Mouse (Mus musculus) forebrain, embryonic 11.5 days (tissue): ENCODE measurements at regions not wholly inside any gene's neighbourhood (a gene's known extent, or its start where the extent isn't known, plus 50 kb on each side); places are given as distances from the start of the nearest gene placed in this dataset.
A peak's percentile ranks its signal among the peaks of the same experiment; 100 is the strongest.

Experiments used
- ATAC-seq: fragments of 200-750 bp; cut with Nextera tagmentation; replicated peaks from 2 replicates; pipeline ENCODE4 v1.8.0; 2017; ENCODE audit warnings: moderate TSS enrichment; ENCODE audit not compliant: low FRiP score
- DNase-seq: peaks from one replicate; pipeline ENCODE4 v3.0.0-alpha.2; 2017; ENCODE audit warnings: low spot score
- H3K27ac ChIP-seq: fragments of 300-500 bp; sonication (generic); 2 replicates; pipeline ENCODE4 v1.5.1; 2014; ENCODE audit warnings: low read depth, low read length
- H3K27me3 ChIP-seq: fragments of 300-500 bp; sonication (generic); 2 replicates; pipeline ENCODE4 v1.6.1; 2014; ENCODE audit warnings: mild to moderate bottlenecking, low read length, mixed read lengths; ENCODE audit not compliant: control insufficient read depth, insufficient read depth
- H3K36me3 ChIP-seq: fragments of 300-500 bp; sonication (generic); 2 replicates; pipeline ENCODE4 v1.6.1; 2014; ENCODE audit warnings: mild to moderate bottlenecking, low read length, moderate library complexity, mixed read lengths; ENCODE audit not compliant: control insufficient read depth, insufficient read depth
- H3K4me1 ChIP-seq: fragments of 300-500 bp; sonication (generic); replicated peaks from 2 replicates; pipeline ENCODE4 v1.6.1; 2014; ENCODE audit warnings: low read length, mixed read lengths; ENCODE audit not compliant: control insufficient read depth, insufficient read depth
- H3K4me2 ChIP-seq: fragments of 300-500 bp; sonication (generic); 2 replicates; pipeline ENCODE4 v1.6.1; 2014; ENCODE audit warnings: low read depth, mild to moderate bottlenecking, low read length, moderate library complexity, mixed read lengths; ENCODE audit not compliant: severe bottlenecking
- H3K4me3 ChIP-seq: fragments of 300-500 bp; sonication (generic); 2 replicates; pipeline ENCODE4 v1.5.1; 2014; ENCODE audit warnings: low read depth, low read length
- H3K9ac ChIP-seq: fragments of 300-500 bp; sonication (generic); 2 replicates; pipeline ENCODE4 v1.6.1; 2014; ENCODE audit warnings: low read length
- H3K9me3 ChIP-seq: fragments of 300-500 bp; sonication (generic); 2 replicates; pipeline ENCODE4 v1.6.1; 2016; ENCODE audit warnings: low read length, mixed read lengths; ENCODE audit not compliant: control insufficient read depth
- WGBS: fragments of 180-500 bp; shearing (Covaris S2); extraction: QIAGEN DNeasy Blood & Tissue Kit; methylation state at CpG from one replicate; pipeline ENCODE4 v1.1.7; 2014; 5-methylcytosine and 5-hydroxymethylcytosine counted together

DNA sequence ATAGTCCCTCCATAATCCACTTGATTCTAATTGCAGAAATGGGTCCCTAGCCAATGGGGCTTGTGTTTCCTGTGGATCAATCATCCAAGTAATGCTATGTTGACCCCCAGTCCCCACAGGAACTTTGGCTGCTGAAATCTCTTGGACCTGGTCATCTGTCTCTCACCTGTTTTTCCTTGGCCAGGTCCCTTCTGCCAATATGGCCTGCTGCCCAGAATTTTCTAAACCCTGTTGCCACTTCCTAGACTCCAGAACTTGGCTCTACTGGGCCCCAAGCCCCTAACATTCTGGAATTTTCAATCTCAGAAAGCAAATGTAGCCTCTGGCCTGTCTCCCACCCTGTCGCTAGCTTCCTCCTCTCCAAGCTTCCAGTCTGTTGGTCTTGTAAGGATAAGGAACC is 139.6 kb downstream of the Inhbb start:
- WGBS = 96% methylated on average over 1 of the region's 1 CpGs

DNA sequence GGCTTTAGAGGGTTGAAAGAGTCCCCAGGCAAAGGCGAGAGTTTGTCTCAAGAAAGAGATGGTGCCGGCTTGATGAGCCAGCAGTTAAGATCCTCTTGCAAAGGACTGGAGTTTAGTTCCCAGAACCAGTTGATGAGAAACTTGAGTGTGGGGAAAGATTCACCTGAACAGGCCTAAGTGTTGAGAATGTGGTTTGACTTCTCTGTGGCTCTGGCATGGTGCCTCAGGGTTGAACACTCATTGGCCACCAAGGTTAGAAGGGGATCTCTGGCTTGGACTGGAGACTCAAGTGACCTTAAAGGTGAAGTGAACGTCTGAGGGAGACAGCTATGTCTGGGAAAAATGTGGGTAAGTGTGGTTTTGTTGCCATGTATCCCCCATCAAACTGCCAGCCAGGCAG is 142.8 kb downstream of the Inhbb start:
- no peak for ATAC-seq
- no peaks in the 10 kb centered on the region for H3K4me1 ChIP-seq
- DNase-seq = no peak
- no peaks in the 10 kb centered on the region for H3K9me3 ChIP-seq
- H3K9ac ChIP-seq = no peak overlapping the region
- H3K27me3 ChIP-seq = no peaks in the 10 kb centered on the region
- no peaks in the 10 kb centered on the region for H3K36me3 ChIP-seq
- H3K4me3 ChIP-seq = no peak overlapping the region
- H3K4me2 ChIP-seq = no peak overlapping the region
- H3K27ac ChIP-seq = no peak overlapping the region
- 87% methylated on average over 3 of the region's 3 CpGs for WGBS

More for the DNA sequence above, 139.6 kb downstream of the Inhbb start:
- no peaks in the 10 kb centered on the region for H3K36me3 ChIP-seq
- H3K9ac ChIP-seq = no peak overlapping the region
- H3K27me3 ChIP-seq = no peaks in the 10 kb centered on the region
- ATAC-seq = no peak
- H3K27ac ChIP-seq = no peak overlapping the region
- H3K4me1 ChIP-seq = no peaks in the 10 kb centered on the region
- DNase-seq = no peak
- no peak overlapping the region for H3K4me3 ChIP-seq
- H3K4me2 ChIP-seq = no peak overlapping the region
- H3K9me3 ChIP-seq = no peaks in the 10 kb centered on the region

DNA sequence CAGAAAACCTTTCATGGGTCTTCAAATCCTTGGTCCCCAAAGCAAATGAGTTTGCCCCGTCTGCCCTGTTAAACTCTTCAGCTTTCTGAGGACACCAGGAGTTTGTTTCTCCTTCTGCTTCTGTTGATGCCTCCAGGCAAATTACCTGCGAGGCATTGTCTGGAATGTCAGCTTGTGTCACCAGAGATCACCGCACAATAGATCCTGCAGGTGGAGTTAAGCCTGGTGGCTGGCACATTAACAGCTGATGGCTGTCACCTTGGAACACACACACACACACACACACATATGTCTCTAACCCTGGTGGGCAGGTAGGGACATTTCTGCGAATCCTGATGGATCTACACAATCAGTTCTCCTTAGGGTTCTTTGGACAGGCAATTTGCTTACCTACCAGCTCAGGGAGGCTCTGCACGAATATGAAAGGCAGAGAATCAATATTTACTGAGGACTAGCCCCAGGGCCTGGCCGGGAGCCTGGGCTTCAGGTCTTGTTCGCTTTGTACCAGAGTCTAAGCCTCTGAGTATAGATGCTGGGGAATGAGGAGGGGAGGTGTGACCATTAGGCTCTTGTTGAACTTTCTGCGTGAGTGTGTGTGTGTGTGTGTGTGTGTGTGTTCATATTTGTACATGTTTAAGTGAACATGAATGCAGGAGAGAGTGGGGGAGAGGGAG is 143.4 kb downstream of the Inhbb start:
- WGBS = 84% methylated on average over 8 of the region's 8 CpGs
- H3K27me3 ChIP-seq = no peaks in the 10 kb centered on the region
- H3K36me3 ChIP-seq = no peaks in the 10 kb centered on the region
- H3K4me3 ChIP-seq = no peak overlapping the region
- H3K9me3 ChIP-seq = no peaks in the 10 kb centered on the region
- ATAC-seq (no peak), DNase-seq (no peak)
- H3K27ac ChIP-seq = no peak overlapping the region
- H3K4me1 ChIP-seq = no peaks in the 10 kb centered on the region
- H3K9ac ChIP-seq = no peak overlapping the region
- no peak overlapping the region for H3K4me2 ChIP-seq

DNA sequence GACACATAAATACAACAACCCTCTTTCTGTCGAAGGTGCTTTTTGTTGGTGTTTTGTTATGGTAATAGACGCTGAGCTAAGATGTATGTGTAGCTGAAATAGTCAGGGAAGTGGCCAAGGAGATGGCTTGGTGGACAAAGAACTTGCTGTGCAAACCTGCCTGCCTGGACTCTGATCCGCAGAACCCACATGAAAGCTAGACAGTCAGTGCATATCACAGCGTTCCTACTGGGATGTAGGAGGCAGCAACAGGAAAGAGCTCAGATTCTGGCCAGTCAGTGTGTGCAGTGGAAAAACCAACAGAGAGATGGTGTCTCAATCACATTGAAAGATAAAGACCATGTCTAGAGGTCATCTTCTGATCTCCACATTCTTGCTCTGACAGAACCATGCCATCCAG is 144.1 kb downstream of the Inhbb start:
- Histone ChIP-seq H3K9me3 (no peaks in the 10 kb centered on the region), H3K4me3 (no peak overlapping the region), H3K4me2 (no peak overlapping the region), H3K27ac (no peak overlapping the region), H3K27me3 (no peaks in the 10 kb centered on the region), H3K4me1 (no peaks in the 10 kb centered on the region), H3K36me3 (no peaks in the 10 kb centered on the region), H3K9ac (no peak overlapping the region)
- DNase-seq (no peak), ATAC-seq (no peak)
- WGBS = 80% methylated on average over 4 of the region's 4 CpGs

DNA sequence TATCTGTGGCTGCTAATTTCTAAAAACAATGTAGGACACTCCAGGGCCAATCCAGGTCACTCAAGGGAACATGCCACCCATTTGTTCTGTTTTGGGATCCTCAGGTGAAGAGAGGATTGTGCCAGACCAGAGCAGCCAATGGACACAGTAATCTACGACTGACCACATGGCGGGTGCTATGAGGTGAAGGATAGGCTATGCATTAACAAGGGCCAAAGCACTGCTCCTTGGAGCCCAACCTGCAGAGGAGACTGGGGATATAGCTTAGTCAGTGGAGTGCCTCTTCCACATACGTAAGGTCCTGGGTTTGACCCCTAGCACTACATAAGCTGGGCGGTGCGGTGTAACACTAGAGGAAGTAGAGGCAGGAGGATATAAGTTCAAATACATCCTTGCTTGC is 156.0 kb downstream of the Inhbb start:
- Histone ChIP-seq H3K4me2 (no peak overlapping the region), H3K9me3 (no peaks in the 10 kb centered on the region), H3K27ac (no peak overlapping the region), H3K9ac (no peak overlapping the region), H3K4me3 (no peak overlapping the region), H3K4me1 (no peaks in the 10 kb centered on the region), H3K27me3 (no peaks in the 10 kb centered on the region), H3K36me3 (no peaks in the 10 kb centered on the region)
- ATAC-seq = no peak
- WGBS = 93% methylated on average over 5 of the region's 5 CpGs
- DNase-seq = no peak

DNA sequence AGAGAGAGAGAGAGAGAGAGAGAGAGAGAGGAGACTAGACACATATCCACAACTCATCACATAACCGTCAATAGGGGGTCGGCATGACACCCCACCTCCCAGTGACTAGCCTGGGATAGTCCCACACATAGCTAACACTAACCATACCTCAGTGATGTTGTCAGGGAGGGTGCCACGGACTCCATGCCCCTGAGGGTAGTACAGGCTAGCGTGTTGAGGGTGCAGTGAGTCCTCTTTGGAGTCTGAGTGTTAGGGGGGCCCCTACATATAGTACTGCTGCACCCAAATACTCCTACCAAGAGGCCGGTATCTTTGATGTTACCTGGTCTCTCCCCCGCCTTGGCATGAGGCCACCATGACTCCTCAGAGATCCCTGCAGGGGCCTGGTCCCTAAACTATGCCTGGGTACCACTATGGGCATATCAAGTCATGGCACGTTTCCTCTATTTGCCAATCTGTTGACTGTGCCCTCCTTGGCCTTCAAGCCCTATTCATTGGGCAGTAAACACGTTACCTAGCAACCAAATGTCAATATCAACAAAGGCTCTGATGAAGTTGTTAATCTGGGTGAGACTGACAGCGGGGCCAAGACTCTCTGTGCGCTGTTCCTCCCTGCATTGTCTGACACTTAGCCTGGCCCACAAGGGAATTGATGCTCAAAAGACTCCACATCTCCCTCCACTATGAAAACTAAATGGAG is 156.7 kb downstream of the Inhbb start:
- WGBS = 66% methylated on average over 10 of the region's 10 CpGs
- H3K4me1 ChIP-seq = no peaks in the 10 kb centered on the region
- no peak overlapping the region for H3K9ac ChIP-seq

DNA sequence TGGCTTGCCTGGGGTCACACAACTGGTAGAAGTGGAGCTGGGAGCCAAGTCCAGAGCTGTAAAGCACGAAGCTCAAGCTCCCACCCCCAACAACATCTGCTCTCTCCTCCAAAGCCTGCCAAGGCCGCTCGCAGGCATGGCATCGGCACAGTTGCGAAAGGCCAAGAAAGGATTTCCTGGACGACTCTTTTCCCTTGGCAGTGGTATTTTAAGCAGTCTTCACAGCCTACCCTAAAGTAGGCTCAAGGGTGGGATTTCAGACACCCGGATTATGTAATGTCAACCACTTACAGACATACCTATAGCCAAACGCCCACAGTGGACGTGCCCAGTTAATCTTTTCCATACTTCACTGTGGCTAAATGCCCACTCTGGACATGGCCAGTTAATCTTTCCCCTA is 162.6 kb downstream of the Inhbb start:
- H3K9ac ChIP-seq = no peak overlapping the region
- no peak overlapping the region for H3K27ac ChIP-seq
- no peaks in the 10 kb centered on the region for H3K36me3 ChIP-seq
- H3K4me2 ChIP-seq = no peak overlapping the region
- no peak for DNase-seq
- H3K27me3 ChIP-seq = no peaks in the 10 kb centered on the region
- H3K9me3 ChIP-seq = no peaks in the 10 kb centered on the region
- no peak for ATAC-seq
- WGBS = 91% methylated on average over 9 of the region's 9 CpGs
- no peaks in the 10 kb centered on the region for H3K4me1 ChIP-seq
- no peak overlapping the region for H3K4me3 ChIP-seq

More for the DNA sequence above, 156.7 kb downstream of the Inhbb start:
- H3K27me3 ChIP-seq = no peaks in the 10 kb centered on the region
- H3K4me3 ChIP-seq = no peak overlapping the region
- no peaks in the 10 kb centered on the region for H3K36me3 ChIP-seq
- H3K4me2 ChIP-seq = no peak overlapping the region
- H3K27ac ChIP-seq = no peak overlapping the region
- no peak for DNase-seq
- H3K9me3 ChIP-seq = no peaks in the 10 kb centered on the region
- ATAC-seq = peak; percentile 44; the same call in 1 of the 2 replicates

DNA sequence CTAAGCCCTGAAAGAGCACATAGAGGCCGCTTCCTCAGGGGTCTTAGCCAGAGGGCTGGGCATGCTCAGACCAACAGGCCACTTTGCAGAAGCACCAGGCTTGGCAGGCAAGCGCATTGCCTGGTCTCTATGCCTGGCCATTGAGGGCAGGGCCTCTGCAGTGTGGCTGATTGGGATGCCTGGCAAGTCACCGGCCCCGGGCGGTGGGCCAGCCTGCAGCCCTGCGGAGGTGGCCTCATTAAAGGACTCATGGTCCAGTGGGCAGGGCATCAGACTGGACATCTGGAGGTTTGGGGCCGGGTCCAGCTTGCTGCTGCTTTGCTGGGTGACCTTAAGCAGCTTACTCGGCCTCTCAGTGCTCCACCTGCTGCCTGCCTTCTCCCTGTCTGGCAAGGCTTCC is 165.3 kb downstream of the Inhbb start:
- Histone ChIP-seq H3K4me2 (no peak overlapping the region), H3K9me3 (no peaks in the 10 kb centered on the region), H3K27me3 (no peaks in the 10 kb centered on the region), H3K4me1 (no peaks in the 10 kb centered on the region), H3K27ac (no peak overlapping the region), H3K9ac (no peak overlapping the region), H3K36me3 (no peaks in the 10 kb centered on the region), H3K4me3 (no peak overlapping the region)
- 59% methylated on average over 8 of the region's 8 CpGs for WGBS
- DNase-seq = no peak
- ATAC-seq = no peak

DNA sequence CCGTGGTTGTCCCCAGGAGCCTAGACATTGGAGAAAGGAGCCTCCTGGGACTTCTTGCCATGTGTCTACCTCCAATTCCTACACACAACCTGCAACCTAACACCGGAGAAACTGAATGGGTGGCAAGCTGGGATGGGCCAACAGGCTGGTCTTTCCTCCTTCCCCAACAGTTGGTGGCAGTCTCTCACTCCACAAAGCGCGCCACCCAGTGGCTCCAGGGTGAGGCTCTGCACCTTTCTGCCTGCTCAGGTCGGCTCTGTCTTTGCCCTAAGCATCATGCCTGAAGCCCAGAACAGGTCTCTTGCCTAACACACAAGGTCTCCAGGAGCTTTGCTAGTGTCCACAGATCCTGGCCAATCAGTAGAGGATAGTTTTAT is 166.0 kb downstream of the Inhbb start:
- H3K27me3 ChIP-seq = no peaks in the 10 kb centered on the region
- 54% methylated on average over 5 of the region's 5 CpGs for WGBS
- no peaks in the 10 kb centered on the region for H3K9me3 ChIP-seq
- no peak overlapping the region for H3K4me3 ChIP-seq
- no peaks in the 10 kb centered on the region for H3K4me1 ChIP-seq
- no peak overlapping the region for H3K27ac ChIP-seq
- no peak overlapping the region for H3K9ac ChIP-seq
- H3K36me3 ChIP-seq = no peaks in the 10 kb centered on the region
- no peak overlapping the region for H3K4me2 ChIP-seq
- no peak for DNase-seq
- no peak for ATAC-seq
